Mouse (Mus musculus): ENCODE measurements around the gene Trim65.

DNA sequence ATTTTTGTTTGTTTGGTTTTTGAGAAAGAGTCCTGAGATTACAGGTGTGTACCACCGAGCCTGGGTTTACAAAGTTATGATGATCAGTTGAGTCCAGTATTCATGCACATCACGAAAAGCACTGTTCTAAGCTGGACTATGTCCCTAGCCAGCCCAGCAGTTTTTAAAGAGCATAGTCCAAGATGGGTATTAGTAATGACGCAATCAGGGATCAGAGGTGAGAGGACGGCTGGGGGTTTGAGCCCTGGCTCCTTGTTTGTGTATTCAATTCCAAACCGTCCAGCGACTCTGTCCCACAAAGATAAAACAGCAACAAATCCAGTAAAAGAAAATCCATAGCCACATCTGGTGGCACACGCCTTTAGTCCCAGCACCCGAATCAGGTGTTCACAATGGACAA is 42.7 kb downstream of the Trim65 start:
- TF ChIP-seq CTCF (IDR thresholded peaks at IDR 0.05; ENCODE audit: borderline replicate concordance, insufficient read depth, low read length), result no peak
- TF ChIP-seq POLR2A (IDR thresholded peaks at IDR 0.05; ENCODE audit: low read depth, low read length), result no peak
